Mouse (Mus musculus): ENCODE data around the gene Sart1.
A peak's percentile ranks its signal among the peaks of the same experiment; 100 is the strongest.
"Not testable (repeated sequence)": the region's sequence is repeated elsewhere in the genome, so short reads cannot be mapped to it uniquely, and the experiment has no call there.

Sart1 gene

GRCm38 (mm10) chr19:5414534-5414957, 26.0 kb upstream of the Sart1 start:
- no peak for DNase-seq (ENCODE audit: low spot score in 2 of 2)

- no peak for DNase-seq (ENCODE audit: low spot score in 2 of 2)
These were observed 25.3 kb upstream of the Sart1 start for GRCm38 (mm10) chr19:5413840-5414239.

GRCm38 (mm10) chr19:5411961-5412360, 23.5 kb upstream of the Sart1 start:
- DNase-seq (ENCODE audit: low spot score in 2 of 2) = no peak

GRCm38 (mm10) chr19:5410641-5411040, 22.1 kb upstream of the Sart1 start:
- DNase-seq (ENCODE audit: low spot score in 2 of 2) = no peak

GRCm38 (mm10) chr19:5409068-5409467, 20.6 kb upstream of the Sart1 start:
- no peak for DNase-seq (ENCODE audit: low spot score in 2 of 2)

GRCm38 (mm10) chr19:5408057-5409001, 19.8 kb upstream of the Sart1 start:
- no peak for DNase-seq (ENCODE audit: low spot score in 2 of 2)

GRCm38 (mm10) chr19:5407133-5407532, 18.6 kb upstream of the Sart1 start:
- no peak for DNase-seq (ENCODE audit: low spot score in 2 of 2)

- not testable (repeated sequence) for DNase-seq (ENCODE audit: low spot score in 2 of 2)
These were observed 18.1 kb upstream of the Sart1 start for GRCm38 (mm10) chr19:5406531-5407126.

- no peak for DNase-seq (ENCODE audit: low spot score in 2 of 2)
These were observed 17.4 kb upstream of the Sart1 start for GRCm38 (mm10) chr19:5405924-5406323.

GRCm38 (mm10) chr19:5402293-5402692, 13.8 kb upstream of the Sart1 start, which contains the start of gene Tsga10ip:
Gene Tsga10ip (minus strand): TSS chr19:5402526.
- no peak for DNase-seq (ENCODE audit: low spot score in 2 of 2)

- not testable (repeated sequence) for DNase-seq (ENCODE audit: low spot score in 2 of 2)
These were observed 12.6 kb upstream of the Sart1 start for GRCm38 (mm10) chr19:5401073-5401472.

- DNase-seq (ENCODE audit: low spot score in 2 of 2) = no peak
These were observed 6.9 kb upstream of the Sart1 start for GRCm38 (mm10) chr19:5395371-5395770.

- DNase-seq (ENCODE audit: low spot score in 2 of 2) = no peak
These were observed 5.7 kb upstream of the Sart1 start for GRCm38 (mm10) chr19:5394168-5394567.

GRCm38 (mm10) chr19:5392892-5393291, 4.4 kb upstream of the Sart1 start:
- DNase-seq (ENCODE audit: low spot score in 2 of 2) = peak; percentile 58 to 79

- no peak for DNase-seq (ENCODE audit: low spot score in 2 of 2)
These were observed 1.9 kb upstream of the Sart1 start for GRCm38 (mm10) chr19:5390416-5390815.

GRCm38 (mm10) chr19:5389647-5390046, 1.1 kb upstream of the Sart1 start:
- no peak for DNase-seq (ENCODE audit: low spot score in 2 of 2)

- no peak for DNase-seq (ENCODE audit: low spot score in 2 of 2)
These were observed 477 bp downstream of the Sart1 start for GRCm38 (mm10) chr19:5388011-5388441.

- DNase-seq (ENCODE audit: low spot score in 2 of 2) = no peak
These were observed 3.8 kb downstream of the Sart1 start for GRCm38 (mm10) chr19:5384715-5385114.

GRCm38 (mm10) chr19:5383326-5383725, 5.2 kb downstream of the Sart1 start:
- no peak for DNase-seq (ENCODE audit: low spot score in 2 of 2)

GRCm38 (mm10) chr19:5377446-5377845, 11.1 kb downstream of the Sart1 start:
- DNase-seq (ENCODE audit: low spot score in 2 of 2) = no peak

- no peak for DNase-seq (ENCODE audit: low spot score in 2 of 2)
These were observed 13.8 kb downstream of the Sart1 start for GRCm38 (mm10) chr19:5374748-5375147.

GRCm38 (mm10) chr19:5374177-5374576, 14.3 kb downstream of the Sart1 start:
- no peak for DNase-seq (ENCODE audit: low spot score in 2 of 2)

- no peak for DNase-seq (ENCODE audit: low spot score in 2 of 2)
These were observed 15.8 kb downstream of the Sart1 start for GRCm38 (mm10) chr19:5372724-5373123.

Data from urinary bladder, postnatal 4 days (tissue).